Mouse (Mus musculus) testis, adult 2 months (tissue): ENCODE data around the gene Tpcn2. TPM values are rescaled to one million over a fixed set of nuclear protein-coding genes. Genes with fewer than 3 reads are reported as not detected.

Experiments
- H3K27ac ChIP-seq: fragments of 200-500 bp; 2 replicates; pipeline ENCODE4 v1.5.1; 2012; ENCODE audit warnings: low read depth, low read length; ENCODE audit not compliant: control insufficient read depth, insufficient read depth
- H3K27me3 ChIP-seq: fragments of 200-500 bp; 2 replicates; pipeline ENCODE4 v1.6.1; 2012; ENCODE audit warnings: mild to moderate bottlenecking, low read length, moderate library complexity; ENCODE audit not compliant: control insufficient read depth, insufficient read depth
- H3K36me3 ChIP-seq: fragments of 200-500 bp; 2 replicates; pipeline ENCODE4 v1.6.1; 2012; ENCODE audit warnings: mild to moderate bottlenecking, low read length; ENCODE audit not compliant: control insufficient read depth, insufficient read depth
- H3K4me1 ChIP-seq: fragments of 200-500 bp; 2 replicates; pipeline ENCODE4 v1.6.1; 2012; ENCODE audit warnings: low read length; ENCODE audit not compliant: control insufficient read depth, insufficient read depth
- H3K4me3 ChIP-seq: fragments of 200-500 bp; 2 replicates; pipeline ENCODE4 v1.5.1; 2012; ENCODE audit warnings: low read depth, mild to moderate bottlenecking, low read length, moderate library complexity, mixed read lengths; ENCODE audit not compliant: control insufficient read depth
- CTCF ChIP-seq: fragments of 200-500 bp; IDR thresholded peaks from 2 replicates; pipeline ENCODE4 v1.5.1; 2012; ENCODE audit warnings: low read depth, mild to moderate bottlenecking, inconsistent platforms, low read length, moderate library complexity; ENCODE audit not compliant: control insufficient read depth, insufficient read depth, insufficient replicate concordance
- POLR2A ChIP-seq: fragments of 200-500 bp; IDR thresholded peaks from 2 replicates; pipeline ENCODE4 v1.6.1; 2012; ENCODE audit warnings: low read depth, mild to moderate bottlenecking, inconsistent platforms, low read length, moderate library complexity; ENCODE audit not compliant: control insufficient read depth
- polyA plus RNA-seq: library from polyadenylated mRNA; depleted of rRNA; stranded (reverse); fragments of >200 nt; gene quantifications from 2 replicates; pipeline ENCODE4 v1.2.3, GENCODE M21; 2012

The Tpcn2 gene
- polyA plus RNA-seq, 1 experiment = 16.8 TPM

- Histone ChIP-seq H3K4me1 (no peaks in the 10 kb centered on the region), H3K36me3 (no peaks in the 10 kb centered on the region), H3K4me3 (no peak overlapping the region), H3K27me3 (no peaks in the 10 kb centered on the region), H3K27ac (no peak overlapping the region)
- TF ChIP-seq CTCF = no peak
- no peak for TF ChIP-seq POLR2A
These were observed 19.6 kb downstream of the Tpcn2 start for GRCm38 (mm10) chr7:145264202-145264601.

GRCm38 (mm10) chr7:145256092-145256491 lies 27.7 kb downstream of the Tpcn2 start:
- no peaks in the 10 kb centered on the region for H3K36me3 ChIP-seq
- no peaks in the 10 kb centered on the region for H3K4me1 ChIP-seq
- no peak overlapping the region for H3K4me3 ChIP-seq
- H3K27me3 ChIP-seq = no peaks in the 10 kb centered on the region
- no peak for TF ChIP-seq POLR2A
- TF ChIP-seq CTCF = no peak
- no peak overlapping the region for H3K27ac ChIP-seq

GRCm38 (mm10) chr7:145253986-145254630 lies 29.7 kb downstream of the Tpcn2 start:
- TF ChIP-seq POLR2A = no peak
- TF ChIP-seq CTCF = no peak
- Histone ChIP-seq H3K27ac (no peak overlapping the region), H3K27me3 (no peaks in the 10 kb centered on the region), H3K36me3 (no peaks in the 10 kb centered on the region), H3K4me1 (no peaks in the 10 kb centered on the region), H3K4me3 (no peak overlapping the region)

GRCm38 (mm10) chr7:145252715-145253476 lies 30.9 kb downstream of the Tpcn2 start:
- Histone ChIP-seq H3K27ac (no peak overlapping the region), H3K36me3 (no peaks in the 10 kb centered on the region), H3K4me3 (no peak overlapping the region), H3K4me1 (no peaks in the 10 kb centered on the region), H3K27me3 (no peaks in the 10 kb centered on the region)
- peak; percentile 22; the same call in 1 of the 2 replicates for TF ChIP-seq CTCF
- no peak for TF ChIP-seq POLR2A

GRCm38 (mm10) chr7:145250225-145250624 lies 33.6 kb downstream of the Tpcn2 start:
- Histone ChIP-seq H3K27me3 (no peaks in the 10 kb centered on the region), H3K4me3 (no peak overlapping the region), H3K27ac (no peak overlapping the region), H3K36me3 (no peaks in the 10 kb centered on the region), H3K4me1 (no peaks in the 10 kb centered on the region)
- TF ChIP-seq CTCF (no peak), POLR2A (no peak)

- Histone ChIP-seq H3K27ac (no peak overlapping the region), H3K4me3 (no peak overlapping the region), H3K27me3 (no peaks in the 10 kb centered on the region), H3K36me3 (no peaks in the 10 kb centered on the region), H3K4me1 (no peaks in the 10 kb centered on the region)
- no peak for TF ChIP-seq CTCF
- TF ChIP-seq POLR2A = no peak
These were observed 34.9 kb downstream of the Tpcn2 start for GRCm38 (mm10) chr7:145248911-145249310.

GRCm38 (mm10) chr7:145242851-145243712 lies 40.7 kb downstream of the Tpcn2 start:
- Histone ChIP-seq H3K27me3 (no peaks in the 10 kb centered on the region), H3K36me3 (no peaks in the 10 kb centered on the region), H3K4me1 (no peaks in the 10 kb centered on the region), H3K27ac (no peak overlapping the region), H3K4me3 (no peak overlapping the region)
- TF ChIP-seq CTCF = peak; percentile 84
- no peak for TF ChIP-seq POLR2A
